Mouse (Mus musculus): ENCODE data around the gene Abcg5.

Abcg5 gene

GRCm38 (mm10) chr17:84642324-84642723, 40.5 kb downstream of the Abcg5 start:
- DNase-seq = no peak

- peak in 1 of 2 experiments; percentile 56 for DNase-seq
Observed at GRCm38 (mm10) chr17:84641893-84642292, 40.9 kb downstream of the Abcg5 start.

GRCm38 (mm10) chr17:84639796-84640378, 42.9 kb downstream of the Abcg5 start:
- DNase-seq = no peak

- DNase-seq = no peak
Observed at GRCm38 (mm10) chr17:84637971-84638370, 44.8 kb downstream of the Abcg5 start.

GRCm38 (mm10) chr17:84636328-84636727, 46.5 kb downstream of the Abcg5 start:
- no peak for DNase-seq

- DNase-seq = no peak
Observed at GRCm38 (mm10) chr17:84633443-84633842, 49.4 kb downstream of the Abcg5 start.

- no peak for DNase-seq
Observed at GRCm38 (mm10) chr17:84631836-84632235, 51.0 kb downstream of the Abcg5 start.

GRCm38 (mm10) chr17:84628611-84629010, 54.2 kb downstream of the Abcg5 start:
- no peak for DNase-seq

GRCm38 (mm10) chr17:84627721-84628120, 55.1 kb downstream of the Abcg5 start:
- DNase-seq = no peak

- no peak for DNase-seq
Observed at GRCm38 (mm10) chr17:84626857-84627305, 55.9 kb downstream of the Abcg5 start.

- peak; percentile 90 to 92 for DNase-seq
Observed at GRCm38 (mm10) chr17:84626276-84626856, 56.4 kb downstream of the Abcg5 start, which contains the start of gene Dync2li1. Gene Dync2li1 (plus strand): TSS chr17:84626496.

GRCm38 (mm10) chr17:84622873-84623272, 59.9 kb downstream of the Abcg5 start:
- no peak for DNase-seq

- no peak for DNase-seq
Observed at GRCm38 (mm10) chr17:84622028-84622427, 60.8 kb downstream of the Abcg5 start.

- no peak for DNase-seq
Observed at GRCm38 (mm10) chr17:84621209-84621608, 61.6 kb downstream of the Abcg5 start.

GRCm38 (mm10) chr17:84620610-84621009, 62.2 kb downstream of the Abcg5 start:
- no peak for DNase-seq

- DNase-seq = peak; percentile 57 to 84
Observed at GRCm38 (mm10) chr17:84620076-84620475, 62.7 kb downstream of the Abcg5 start.

GRCm38 (mm10) chr17:84619112-84619511, 63.7 kb downstream of the Abcg5 start:
- DNase-seq = no peak

GRCm38 (mm10) chr17:84617953-84618352, 64.9 kb downstream of the Abcg5 start:
- DNase-seq = no peak

GRCm38 (mm10) chr17:84616526-84617074, 66.2 kb downstream of the Abcg5 start:
- no peak for DNase-seq

GRCm38 (mm10) chr17:84615811-84616210, 67.0 kb downstream of the Abcg5 start:
- DNase-seq = no peak

- peak in 1 of 2 experiments; percentile 52 for DNase-seq
Observed at GRCm38 (mm10) chr17:84611971-84612370, 70.8 kb downstream of the Abcg5 start.

GRCm38 (mm10) chr17:84611500-84611899, 71.3 kb downstream of the Abcg5 start:
- DNase-seq = no peak

- no peak for DNase-seq
Observed at GRCm38 (mm10) chr17:84608606-84609005, 74.2 kb downstream of the Abcg5 start.
